Mouse (Mus musculus) cortical plate, adult 2 months (tissue): Measurements from ENCODE around the gene Fads3.

Experiments
- CTCF ChIP-seq: fragments of 200-500 bp; IDR thresholded peaks from 2 replicates; pipeline ENCODE4 v1.5.1; 2011; ENCODE audit warnings: mild to moderate bottlenecking, control low read depth, low read length; ENCODE audit not compliant: insufficient read depth; ENCODE audit errors: extremely low read depth
- POLR2A ChIP-seq: fragments of 200-500 bp; IDR thresholded peaks from 2 replicates; pipeline ENCODE4 v1.6.1; 2011; ENCODE audit warnings: mild to moderate bottlenecking, low read length, control low read depth; ENCODE audit not compliant: insufficient read depth; ENCODE audit errors: extremely low read depth

GRCm38 (mm10) chr19:10023304-10023758 is 18.0 kb upstream of the Fads3 start:
- TF ChIP-seq CTCF = no peak
- no peak for TF ChIP-seq POLR2A
